Mouse (Mus musculus) forebrain, embryonic 16.5 days (tissue): ENCODE results near the gene Rbms3. TPM values are rescaled to one million over a fixed set of nuclear protein-coding genes. Genes with fewer than 3 reads are reported as not detected.
A peak's percentile ranks its signal among the peaks of the same experiment; 100 is the strongest.

Experiments used
- ATAC-seq: fragments of 200-750 bp; cut with Nextera tagmentation; 2 replicates; pipeline ENCODE4 v1.8.0; 2017; ENCODE audit warnings: mild to moderate bottlenecking, moderate library complexity
- H3K27ac ChIP-seq: fragments of 300-500 bp; sonication (generic); 2 replicates; pipeline ENCODE4 v1.5.1; 2014; ENCODE audit warnings: low read length, control low read depth
- H3K27me3 ChIP-seq: fragments of 300-500 bp; sonication (generic); replicated peaks from 2 replicates; pipeline ENCODE4 v1.6.1; 2014; ENCODE audit warnings: low read length; ENCODE audit not compliant: control insufficient read depth, insufficient read depth
- H3K36me3 ChIP-seq: fragments of 300-500 bp; sonication (generic); 2 replicates; pipeline ENCODE4 v1.6.1; 2014; ENCODE audit not compliant: control insufficient read depth, insufficient read depth
- H3K4me1 ChIP-seq: fragments of 300-500 bp; sonication (generic); replicated peaks from 2 replicates; pipeline ENCODE4 v1.6.1; 2014; ENCODE audit warnings: low read length; ENCODE audit not compliant: control insufficient read depth, insufficient read depth
- H3K4me2 ChIP-seq: fragments of 300-500 bp; sonication (generic); 2 replicates; pipeline ENCODE4 v1.6.1; 2014; ENCODE audit warnings: mild to moderate bottlenecking, low read length, control low read depth
- H3K4me3 ChIP-seq: fragments of 300-500 bp; sonication (generic); replicated peaks from 2 replicates; pipeline ENCODE4 v1.5.1; 2014; ENCODE audit warnings: mild to moderate bottlenecking, low read length, control low read depth
- H3K9ac ChIP-seq: fragments of 300-500 bp; sonication (generic); replicated peaks from 2 replicates; pipeline ENCODE4 v1.6.1; 2014; ENCODE audit warnings: low read depth, low read length, control low read depth
- H3K9me3 ChIP-seq: fragments of 300-500 bp; sonication (generic); 2 replicates; pipeline ENCODE4 v1.6.1; 2016; ENCODE audit warnings: low read length; ENCODE audit not compliant: control insufficient read depth
- WGBS: fragments of 180-500 bp; shearing (Covaris S2); extraction: QIAGEN DNeasy Blood & Tissue Kit; methylation state at CpG from one replicate; pipeline ENCODE4 v1.1.7; 2014; 5-methylcytosine and 5-hydroxymethylcytosine counted together
- polyA plus RNA-seq: library from polyadenylated mRNA; unstranded; fragments of >200 nt; fragmentation: Nextera tagmentation; extraction: Ambion mirVana; gene quantifications from 2 replicates; pipeline ENCODE4 v1.2.1, GENCODE M21; 2015

Gene Rbms3
- polyA plus RNA-seq, 1 experiment from 2014 or later = 25.7 TPM

DNA sequence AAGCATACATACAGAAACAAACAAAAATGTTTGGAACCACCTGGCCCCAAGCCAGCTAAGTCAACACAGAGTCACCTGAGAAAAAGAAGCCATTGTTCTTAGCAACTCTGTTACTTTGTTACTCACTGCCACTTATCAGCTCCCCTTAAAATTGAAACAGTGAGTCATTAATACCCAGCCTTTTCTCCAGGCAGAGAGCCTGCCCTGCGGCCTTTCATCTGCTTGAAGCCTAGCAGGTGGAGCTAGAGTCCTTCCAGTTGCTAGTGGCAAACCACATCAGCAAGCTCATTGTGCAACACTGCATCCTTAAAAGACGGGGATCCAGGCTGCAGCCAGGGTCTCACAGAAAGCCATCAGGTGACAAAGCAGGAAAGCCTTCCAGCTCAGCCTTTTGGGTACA is 495.7 kb downstream of the Rbms3 start:
- Histone ChIP-seq H3K9me3 (no peaks in the 10 kb centered on the region), H3K4me1 (no peaks in the 10 kb centered on the region), H3K27me3 (no peaks in the 10 kb centered on the region), H3K27ac (no peak overlapping the region), H3K4me2 (no peak overlapping the region), H3K9ac (no peak overlapping the region), H3K4me3 (no peak overlapping the region), H3K36me3 (no peaks in the 10 kb centered on the region)
- no peak for ATAC-seq
- 46% methylated on average over 2 of the region's 2 CpGs for WGBS

- Histone ChIP-seq H3K4me2 (no peak overlapping the region), H3K27me3 (no peaks in the 10 kb centered on the region), H3K9me3 (no peaks in the 10 kb centered on the region), H3K36me3 (no peaks in the 10 kb centered on the region), H3K4me1 (peaks cover 5% of the 10 kb centered on the region; the same call in 1 of the 2 replicates), H3K4me3 (no peak overlapping the region), H3K27ac (no peak overlapping the region), H3K9ac (no peak overlapping the region)
- WGBS = 33% methylated on average over 8 of the region's 8 CpGs
- 0 out of 2 replicates have a peak, but pooled peaks have one; percentile 43 for ATAC-seq
Observed at GRCm38 (mm10) chr9:117126816-117127215, 502.9 kb downstream of the Rbms3 start.

GRCm38 (mm10) chr9:117125844-117126243 is 503.9 kb downstream of the Rbms3 start:
- H3K4me2 ChIP-seq = no peak overlapping the region

DNA sequence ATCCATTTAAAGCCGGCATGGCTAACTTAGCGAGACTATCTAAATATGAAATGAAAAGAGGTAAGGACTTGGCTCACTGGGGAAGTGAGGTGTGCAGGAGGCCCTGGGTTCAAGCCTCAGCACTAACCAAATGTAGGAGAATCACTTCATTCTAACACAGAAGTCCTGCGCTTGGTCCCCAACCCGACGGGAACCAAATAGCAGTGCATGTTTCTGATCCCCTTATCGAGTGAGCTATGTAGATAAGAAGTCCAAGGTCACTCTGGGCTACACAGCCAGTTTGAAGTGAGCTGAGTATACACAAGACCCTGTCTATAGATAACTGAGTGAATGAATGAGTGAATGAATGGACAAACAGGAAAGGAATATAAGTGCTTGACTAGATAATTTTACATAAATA is 508.1 kb downstream of the Rbms3 start:
- no peaks in the 10 kb centered on the region for H3K27me3 ChIP-seq
- H3K9me3 ChIP-seq = no peaks in the 10 kb centered on the region
- H3K4me2 ChIP-seq = no peak overlapping the region
- H3K9ac ChIP-seq = no peak overlapping the region
- ATAC-seq = no peak
- H3K36me3 ChIP-seq = no peaks in the 10 kb centered on the region
- no peak overlapping the region for H3K27ac ChIP-seq
- no peak overlapping the region for H3K4me3 ChIP-seq
- 0 out of 2 replicates have a peak, but pooled peaks cover 2% of the 10 kb centered on the region for H3K4me1 ChIP-seq
- 90% methylated on average over 6 of the region's 6 CpGs for WGBS

More at GRCm38 (mm10) chr9:117125844-117126243, 503.9 kb downstream of the Rbms3 start:
- Histone ChIP-seq H3K9me3 (no peaks in the 10 kb centered on the region), H3K27ac (no peak overlapping the region), H3K36me3 (no peaks in the 10 kb centered on the region), H3K4me3 (no peak overlapping the region), H3K27me3 (no peaks in the 10 kb centered on the region), H3K4me1 (peaks cover 5% of the 10 kb centered on the region; the same call in 1 of the 2 replicates), H3K9ac (no peak overlapping the region)
- 88% methylated on average over 6 of the region's 6 CpGs for WGBS
- ATAC-seq = no peak

GRCm38 (mm10) chr9:117117181-117117729 is 512.5 kb downstream of the Rbms3 start:
- Histone ChIP-seq H3K27ac (no peak overlapping the region), H3K4me2 (no peak overlapping the region), H3K4me3 (no peak overlapping the region), H3K9ac (no peak overlapping the region), H3K27me3 (no peaks in the 10 kb centered on the region), H3K4me1 (0 out of 2 replicates have a peak, but pooled peaks cover 2% of the 10 kb centered on the region), H3K36me3 (no peaks in the 10 kb centered on the region), H3K9me3 (no peaks in the 10 kb centered on the region)
- 0 out of 2 replicates have a peak, but pooled peaks have one; percentile 38 for ATAC-seq
- WGBS = 75% methylated on average over 10 of the region's 10 CpGs

DNA sequence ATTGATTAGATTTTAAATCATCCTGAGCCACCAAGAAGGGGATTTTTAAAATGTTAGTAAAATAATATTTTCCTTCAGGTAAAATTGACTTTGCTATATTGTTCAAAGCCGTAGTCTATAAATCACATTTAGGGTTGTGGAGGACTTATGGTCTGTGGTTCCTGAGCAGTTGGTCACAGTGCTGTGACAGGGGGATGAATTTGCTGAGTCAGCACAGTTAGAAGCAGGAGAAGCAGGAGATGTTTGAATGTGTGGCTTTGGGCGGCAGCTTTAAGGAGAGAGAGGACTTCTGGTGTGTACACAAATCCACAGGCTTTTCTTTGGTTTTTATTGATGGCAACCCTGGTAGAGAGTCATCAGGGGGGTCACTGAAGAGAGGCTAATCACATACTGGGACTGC is 514.1 kb downstream of the Rbms3 start:
- ATAC-seq = no peak
- H3K27ac ChIP-seq = no peak overlapping the region
- H3K4me2 ChIP-seq = no peak overlapping the region
- H3K9me3 ChIP-seq = no peaks in the 10 kb centered on the region
- no peaks in the 10 kb centered on the region for H3K36me3 ChIP-seq
- 0 out of 2 replicates have a peak, but pooled peaks cover 2% of the 10 kb centered on the region for H3K4me1 ChIP-seq
- no peak overlapping the region for H3K9ac ChIP-seq
- WGBS = 72% methylated on average over 2 of the region's 2 CpGs
- no peak overlapping the region for H3K4me3 ChIP-seq
- H3K27me3 ChIP-seq = no peaks in the 10 kb centered on the region

DNA sequence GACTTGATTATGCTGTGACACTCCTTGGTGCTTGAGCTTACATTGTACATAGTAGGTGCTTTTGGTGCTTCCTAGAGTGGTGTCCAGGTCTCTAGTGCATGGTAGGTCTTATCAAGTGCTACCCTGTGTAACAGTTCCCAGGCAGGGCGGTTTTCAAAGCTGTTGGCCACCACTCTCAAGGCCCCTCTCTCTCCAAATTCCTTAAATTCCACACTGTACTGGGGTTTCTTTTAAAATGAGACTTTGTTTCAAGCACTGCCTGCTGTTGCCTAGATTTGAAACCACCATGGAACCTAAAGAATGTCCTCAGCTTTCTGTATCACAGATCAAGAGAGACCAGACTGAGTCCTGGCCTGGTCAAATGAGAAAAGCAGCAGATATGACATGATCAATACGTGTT is 516.1 kb downstream of the Rbms3 start:
- Histone ChIP-seq H3K36me3 (no peaks in the 10 kb centered on the region), H3K9ac (no peak overlapping the region), H3K27ac (no peak overlapping the region), H3K9me3 (no peaks in the 10 kb centered on the region), H3K27me3 (no peaks in the 10 kb centered on the region), H3K4me2 (no peak overlapping the region), H3K4me1 (0 out of 2 replicates have a peak, but pooled peaks cover 2% of the 10 kb centered on the region), H3K4me3 (no peak overlapping the region)
- ATAC-seq = no peak
- 57% methylated on average over 2 of the region's 2 CpGs for WGBS

DNA sequence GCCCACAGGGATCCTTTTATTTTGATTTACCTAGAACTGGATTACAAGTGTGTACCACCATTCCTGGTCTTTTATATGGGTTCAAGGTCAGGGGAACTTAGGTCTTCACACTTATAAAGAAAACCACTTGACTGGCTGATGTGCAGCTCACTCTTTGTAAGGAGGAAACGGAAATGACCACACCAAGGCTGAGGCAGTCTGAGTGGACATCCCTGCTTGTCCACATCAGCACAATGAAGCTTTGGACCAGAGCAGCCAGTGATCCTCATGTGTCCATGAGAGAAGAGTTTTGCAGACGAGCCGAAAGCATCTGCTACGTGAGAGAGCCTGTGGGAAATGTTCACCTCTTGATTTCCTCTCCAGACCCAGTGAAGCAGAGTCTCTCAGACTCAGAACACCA is 521.8 kb downstream of the Rbms3 start:
- no peaks in the 10 kb centered on the region for H3K36me3 ChIP-seq
- H3K27me3 ChIP-seq = no peaks in the 10 kb centered on the region
- 93% methylated on average over 4 of the region's 4 CpGs for WGBS
- no peak overlapping the region for H3K27ac ChIP-seq
- H3K9ac ChIP-seq = no peak overlapping the region
- ATAC-seq = no peak
- H3K4me2 ChIP-seq = no peak overlapping the region
- no peak overlapping the region for H3K4me3 ChIP-seq
- no peaks in the 10 kb centered on the region for H3K4me1 ChIP-seq
- no peaks in the 10 kb centered on the region for H3K9me3 ChIP-seq

GRCm38 (mm10) chr9:117102198-117102930 is 527.3 kb downstream of the Rbms3 start:
- H3K4me1 ChIP-seq = no peaks in the 10 kb centered on the region
- no peak overlapping the region for H3K4me2 ChIP-seq
- no peak for ATAC-seq
- H3K9ac ChIP-seq = no peak overlapping the region
- no peaks in the 10 kb centered on the region for H3K9me3 ChIP-seq
- no peak overlapping the region for H3K4me3 ChIP-seq
- 57% methylated on average over 19 of the region's 19 CpGs for WGBS
- no peak overlapping the region for H3K27ac ChIP-seq
- no peaks in the 10 kb centered on the region for H3K27me3 ChIP-seq
- H3K36me3 ChIP-seq = no peaks in the 10 kb centered on the region
